Mouse (Mus musculus): Measurements from ENCODE around the gene Gm10964.

- no peak for TF ChIP-seq CTCF (IDR thresholded peaks at IDR 0.05; ENCODE audit: extremely low read depth, insufficient read length, insufficient replicate concordance, low read depth, low read length)
- TF ChIP-seq POLR2A (IDR thresholded peaks at IDR 0.05; ENCODE audit: low read depth, low read length), result no peak
Observed at GRCm38 (mm10) chr3:103712196-103712595, 27.0 kb upstream of the Gm10964 start.
